Mouse (Mus musculus) thymus, adult 2 months (tissue): ENCODE measurements around the gene Ccdc184.

Source experiments
- CTCF ChIP-seq: fragments of 200-500 bp; IDR thresholded peaks from 2 replicates; pipeline ENCODE4 v1.5.1; 2012; ENCODE audit warnings: mild to moderate bottlenecking, control low read depth, low read length, moderate library complexity, borderline replicate concordance; ENCODE audit not compliant: control insufficient read depth, poor library complexity, insufficient read depth; ENCODE audit errors: extremely low read depth
- POLR2A ChIP-seq: fragments of 200-500 bp; IDR thresholded peaks from 2 replicates; pipeline ENCODE4 v1.6.1; 2012; ENCODE audit warnings: mild to moderate bottlenecking, low read length, control low read depth, moderate library complexity; ENCODE audit not compliant: control insufficient read depth, poor library complexity, insufficient read depth; ENCODE audit errors: extremely low read depth

DNA sequence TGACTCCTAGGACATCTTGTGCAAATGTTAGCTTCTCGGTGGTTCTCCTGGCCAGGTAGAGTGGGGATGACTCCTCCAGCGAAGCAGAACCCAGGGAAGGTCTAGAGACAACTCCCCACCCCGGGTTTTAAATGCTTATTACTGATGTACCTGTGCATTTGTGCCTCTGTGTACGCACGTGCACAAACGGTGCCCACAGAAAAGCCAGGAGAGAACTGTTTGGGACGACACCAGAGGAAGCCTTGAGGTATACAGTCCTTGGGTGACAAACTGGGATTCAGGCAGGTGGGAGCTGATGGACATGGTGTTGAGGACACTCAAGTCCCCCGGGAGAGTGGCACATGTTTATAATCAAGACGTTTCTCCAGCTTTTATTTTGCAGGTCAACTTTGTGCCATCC lies 4.0 kb downstream of the Ccdc184 start:
- TF ChIP-seq CTCF: no peak
- no peak for TF ChIP-seq POLR2A
